In genomic region chr15:79038331-79038730, GRCm38 (mm10) we compare ENCODE assay signal across 15 mouse cellular contexts. TPM values are rescaled to one million over a fixed set of nuclear protein-coding genes. Genes with fewer than 3 reads are reported as not detected.
DNase-seq lines count a peak whose midpoint lies in the region; ATAC-seq and TF ChIP-seq lines count a peak whose summit lies in the region.
"Had no signal": no experiment of that assay in that cellular context is flagged by ENCODE, and none has a peak within 500 bp of the region (broad histone marks: within the 10 kb centered on the region; RNA-seq: fewer than 3 reads in every experiment).

No protein-coding gene starts in this region.

- H3K27ac ChIP-seq in heart, embryonic 15.5 days, result no peak overlapping the region
- H3K27ac ChIP-seq in stomach, embryonic 15.5 days, result peak overlapping the region; percentile 46
- H3K27ac ChIP-seq in stomach, postnatal 0 days (replicated peaks), result no peak overlapping the region
- no peak overlapping the region for H3K27ac ChIP-seq in limb, embryonic 12.5 days
- H3K27ac ChIP-seq: hindbrain, embryonic 15.5 days had no signal

- 0 out of 2 replicates have a peak overlapping the region, but pooled peaks have one; percentile 1 for H3K9ac ChIP-seq in heart, embryonic 15.5 days
- no peak overlapping the region for H3K9ac ChIP-seq in stomach, embryonic 15.5 days
- H3K9ac ChIP-seq in stomach, postnatal 0 days (ENCODE audit: low read length), result no peak overlapping the region
- H3K9ac ChIP-seq in limb, embryonic 12.5 days (replicated peaks), result no peak overlapping the region
- H3K9ac ChIP-seq: hindbrain, embryonic 15.5 days had no signal

- no peak for TF ChIP-seq CTCF in stomach, postnatal 0 days (IDR thresholded peaks at IDR 0.05; ENCODE audit: low read depth)

- H3K9me3 ChIP-seq in heart, embryonic 15.5 days (replicated peaks), result no peaks in the 10 kb centered on the region
- no peaks in the 10 kb centered on the region for H3K9me3 ChIP-seq in stomach, embryonic 15.5 days
- no peaks in the 10 kb centered on the region for H3K9me3 ChIP-seq in stomach, postnatal 0 days (ENCODE audit: control insufficient read depth, low read length)
- no peaks in the 10 kb centered on the region for H3K9me3 ChIP-seq in limb, embryonic 12.5 days
- H3K9me3 ChIP-seq: hindbrain, embryonic 15.5 days had no signal

- H3K27me3 ChIP-seq in heart, embryonic 15.5 days, result peaks cover 41% of the 10 kb centered on the region
- H3K27me3 ChIP-seq in stomach, embryonic 15.5 days (replicated peaks), result peaks cover 29% of the 10 kb centered on the region
- H3K27me3 ChIP-seq in stomach, postnatal 0 days (ENCODE audit: control insufficient read depth, insufficient read depth, low read length), result no peaks in the 10 kb centered on the region
- H3K27me3 ChIP-seq in limb, embryonic 12.5 days, result peaks cover 30% of the 10 kb centered on the region

- H3K4me1 ChIP-seq in heart, embryonic 15.5 days (replicated peaks), result peaks cover 32% of the 10 kb centered on the region
- H3K4me1 ChIP-seq in stomach, embryonic 15.5 days, result peaks cover 38% of the 10 kb centered on the region
- peaks cover 5% of the 10 kb centered on the region for H3K4me1 ChIP-seq in stomach, postnatal 0 days (replicated peaks; ENCODE audit: control insufficient read depth, insufficient read depth)
- peaks cover 41% of the 10 kb centered on the region for H3K4me1 ChIP-seq in limb, embryonic 12.5 days (replicated peaks)

- H3K36me3 ChIP-seq in heart, embryonic 15.5 days, result no peaks in the 10 kb centered on the region
- peaks cover 12% of the 10 kb centered on the region for H3K36me3 ChIP-seq in stomach, embryonic 15.5 days
- peaks cover 6% of the 10 kb centered on the region; the same call in 1 of the 2 replicates for H3K36me3 ChIP-seq in stomach, postnatal 0 days (ENCODE audit: control insufficient read depth, insufficient read depth, low read length)
- H3K36me3 ChIP-seq in limb, embryonic 12.5 days, result peaks cover 36% of the 10 kb centered on the region
- H3K36me3 ChIP-seq: hindbrain, embryonic 15.5 days had no signal

- no peak for ATAC-seq in heart, embryonic 15.5 days (replicated peaks; ENCODE audit: insufficient number of reproducible peaks, insufficient read depth, low FRiP score, low read depth)
- no peak for ATAC-seq in stomach, embryonic 15.5 days (ENCODE audit: insufficient read depth, low FRiP score, low read depth)
- ATAC-seq in stomach, postnatal 0 days (ENCODE audit: low FRiP score, low TSS enrichment), result no peak
- ATAC-seq in limb, embryonic 12.5 days (ENCODE audit: insufficient number of reproducible peaks, insufficient read depth, low FRiP score, low TSS enrichment, low read depth), result no peak

- no peak for DNase-seq in heart, adult 8-10 months (ENCODE audit: low spot score)
- DNase-seq in stomach, postnatal 0 days (ENCODE audit: low spot score), result no peak
- DNase-seq in ovary, adult 18-20 months (ENCODE audit: low spot score), result no peak
- DNase-seq in left cerebral cortex, postnatal 4 days, result no peak

- WGBS in heart, embryonic 15.5 days, result 73% methylated on average over 10 of the region's 10 CpGs
- 74% methylated on average over 10 of the region's 10 CpGs for WGBS in stomach, embryonic 15.5 days
- WGBS in stomach, postnatal 0 days, result 75% methylated on average over 10 of the region's 10 CpGs
- 69% methylated on average over 10 of the region's 10 CpGs for WGBS in limb, embryonic 12.5 days

- no peak for TF ChIP-seq EP300 in stomach, postnatal 0 days (optimal IDR thresholded peaks at IDR 0.05)

- intact Hi-C loops in left cerebral cortex, postnatal 4 days (cut with DNase I), result no loop called here

- no peak overlapping the region for H3K4me2 ChIP-seq in heart, embryonic 15.5 days
- H3K4me2 ChIP-seq in stomach, embryonic 15.5 days, result no peak overlapping the region
- no peak overlapping the region for H3K4me2 ChIP-seq in stomach, postnatal 0 days (replicated peaks; ENCODE audit: low read depth)
- peak overlapping the region; percentile 23; the same call in 1 of the 2 replicates for H3K4me2 ChIP-seq in limb, embryonic 12.5 days

- no peak overlapping the region for H3K4me3 ChIP-seq in heart, embryonic 15.5 days
- H3K4me3 ChIP-seq in stomach, embryonic 15.5 days (replicated peaks), result no peak overlapping the region
- H3K4me3 ChIP-seq in stomach, postnatal 0 days (ENCODE audit: low read depth, low read length), result no peak overlapping the region
- H3K4me3 ChIP-seq in limb, embryonic 12.5 days (replicated peaks), result no peak overlapping the region
- H3K4me3 ChIP-seq: hindbrain, embryonic 15.5 days had no signal

RNA-seq across cellular contexts. Expression of gene Galr3, which starts 3.4 kb away (rescaled TPM):
- polyA plus RNA-seq in heart, embryonic 15.5 days (2015; fragmentation: Nextera tagmentation; extraction: Ambion mirVana), result not detected in 2 replicates
- not detected for total RNA-seq in heart, adult 8-10 months (2022)
- 0.68 and 0.89 TPM in 2 replicates for polyA plus RNA-seq in stomach, embryonic 15.5 days (2015; fragmentation: Nextera tagmentation; extraction: Ambion mirVana)
- 0.31 and 0.34 TPM in 2 replicates for polyA plus RNA-seq in stomach, postnatal 0 days (2015; fragmentation: Nextera tagmentation; extraction: Ambion mirVana)
- 0.18 TPM in 1 of 2 replicates, not detected in the other for polyA plus RNA-seq in limb, embryonic 12.5 days (2016; fragmentation: Nextera tagmentation; extraction: Ambion mirVana)
- total RNA-seq in left cerebral cortex, postnatal 4 days (2021), result 1 to 10 TPM in 1 of 2 experiments, not detected in 1; 1.0 TPM
- total RNA-seq: gastrocnemius, postnatal 25 days; layer of hippocampus, postnatal 36 days; left cerebral cortex, postnatal 36 days; megakaryocyte, adult 5-6 weeks; neutrophil, adult 5-6 weeks had no signal
- polyA plus RNA-seq: activated CD4-positive, CD25-positive, alpha-beta regulatory T cell, adult 4 months; CD4-positive, CD25-positive, alpha-beta regulatory T cell, adult 4 months had no signal

RNA-seq across cellular contexts. Expression of gene H1f0, which starts 10.1 kb away (rescaled TPM):
- 289 and 300 TPM in 2 replicates for polyA plus RNA-seq in heart, embryonic 15.5 days (2015; fragmentation: Nextera tagmentation; extraction: Ambion mirVana)
- total RNA-seq in heart, adult 8-10 months (2022), result 10 to 100 TPM; 64.1 to 92.7 (median 77.5) TPM
- polyA plus RNA-seq in stomach, embryonic 15.5 days (2015; fragmentation: Nextera tagmentation; extraction: Ambion mirVana), result 546 and 587 TPM in 2 replicates
- 285 and 309 TPM in 2 replicates for polyA plus RNA-seq in stomach, postnatal 0 days (2015; fragmentation: Nextera tagmentation; extraction: Ambion mirVana)
- polyA plus RNA-seq in limb, embryonic 12.5 days (2016; fragmentation: Nextera tagmentation; extraction: Ambion mirVana), result 677 and 728 TPM in 2 replicates
- 10 to 100 TPM; 84.8 to 94.8 TPM for total RNA-seq in left cerebral cortex, postnatal 4 days (2021)

RNA-seq across cellular contexts. Expression of gene Ankrd54, which starts 24.4 kb away (rescaled TPM):
- 20.4 and 31.6 TPM in 2 replicates for polyA plus RNA-seq in heart, embryonic 15.5 days (2015; fragmentation: Nextera tagmentation; extraction: Ambion mirVana)
- 1 to 10 TPM; 6.3 to 8.0 (median 7.6) TPM for total RNA-seq in heart, adult 8-10 months (2022)
- polyA plus RNA-seq in stomach, embryonic 15.5 days (2015; fragmentation: Nextera tagmentation; extraction: Ambion mirVana), result 49.7 and 51.8 TPM in 2 replicates
- 27.1 and 28.0 TPM in 2 replicates for polyA plus RNA-seq in stomach, postnatal 0 days (2015; fragmentation: Nextera tagmentation; extraction: Ambion mirVana)
- 63.7 and 67.1 TPM in 2 replicates for polyA plus RNA-seq in limb, embryonic 12.5 days (2016; fragmentation: Nextera tagmentation; extraction: Ambion mirVana)
- 10 to 100 TPM; 25.5 to 27.2 TPM for total RNA-seq in left cerebral cortex, postnatal 4 days (2021)

RNA-seq across cellular contexts. Expression of gene Eif3l, which starts 36.6 kb away (rescaled TPM):
- polyA plus RNA-seq in heart, embryonic 15.5 days (2015; fragmentation: Nextera tagmentation; extraction: Ambion mirVana), result 131 and 151 TPM in 2 replicates
- 10 to 100 TPM; 70.2 to 76.0 (median 74.9) TPM for total RNA-seq in heart, adult 8-10 months (2022)
- 200 and 222 TPM in 2 replicates for polyA plus RNA-seq in stomach, embryonic 15.5 days (2015; fragmentation: Nextera tagmentation; extraction: Ambion mirVana)
- 132 and 135 TPM in 2 replicates for polyA plus RNA-seq in stomach, postnatal 0 days (2015; fragmentation: Nextera tagmentation; extraction: Ambion mirVana)
- 232 and 241 TPM in 2 replicates for polyA plus RNA-seq in limb, embryonic 12.5 days (2016; fragmentation: Nextera tagmentation; extraction: Ambion mirVana)
- total RNA-seq in left cerebral cortex, postnatal 4 days (2021), result 100 to 1,000 TPM; 116 to 122 TPM
